Mouse (Mus musculus): ENCODE results near the gene Rpl31. TPM values are rescaled to one million over a fixed set of nuclear protein-coding genes. Genes with fewer than 3 reads are reported as not detected.

Rpl31 gene
- polyA plus RNA-seq, 1 experiment from 2014 or later = 365 TPM

- 93% methylated on average over 9 of the region's 9 CpGs for WGBS (ENCODE audit: missing documents)
- H3K79me2 ChIP-seq (ENCODE audit: inconsistent target) = no peaks in the 10 kb centered on the region
- H3K27ac ChIP-seq = no peak overlapping the region
- H3K4me3 ChIP-seq (ENCODE audit: inconsistent target) = no peak overlapping the region
- H3K36me3 ChIP-seq (ENCODE audit: inconsistent target) = peaks cover 71% of the 10 kb centered on the region
These were observed 9.1 kb downstream of the Rpl31 start for GRCm38 (mm10) chr1:39376726-39377240.

GRCm38 (mm10) chr1:39378540-39378939, 10.9 kb downstream of the Rpl31 start:
- 89% methylated on average over 1 of the region's 1 CpGs for WGBS (ENCODE audit: missing documents)
- H3K4me3 ChIP-seq (ENCODE audit: inconsistent target) = no peak overlapping the region
- no peaks in the 10 kb centered on the region for H3K79me2 ChIP-seq (ENCODE audit: inconsistent target)
- no peak overlapping the region for H3K27ac ChIP-seq
- peaks cover 62% of the 10 kb centered on the region for H3K36me3 ChIP-seq (ENCODE audit: inconsistent target)

- H3K79me2 ChIP-seq (ENCODE audit: inconsistent target) = no peaks in the 10 kb centered on the region
- no peak overlapping the region for H3K4me3 ChIP-seq (ENCODE audit: inconsistent target)
- WGBS (ENCODE audit: missing documents) = 71% methylated on average over 5 of the region's 5 CpGs
- peaks cover 62% of the 10 kb centered on the region for H3K36me3 ChIP-seq (ENCODE audit: inconsistent target)
- no peak overlapping the region for H3K27ac ChIP-seq
These were observed 11.4 kb downstream of the Rpl31 start for GRCm38 (mm10) chr1:39379021-39379420.

GRCm38 (mm10) chr1:39381017-39381416, 13.4 kb downstream of the Rpl31 start:
- H3K79me2 ChIP-seq (ENCODE audit: inconsistent target) = no peaks in the 10 kb centered on the region
- H3K4me3 ChIP-seq (ENCODE audit: inconsistent target) = no peak overlapping the region
- H3K27ac ChIP-seq = no peak overlapping the region
- WGBS (ENCODE audit: missing documents) = 58% methylated on average over 9 of the region's 9 CpGs
- peaks cover 71% of the 10 kb centered on the region for H3K36me3 ChIP-seq (ENCODE audit: inconsistent target)

GRCm38 (mm10) chr1:39384914-39385313, 17.3 kb downstream of the Rpl31 start:
- peaks cover 78% of the 10 kb centered on the region for H3K36me3 ChIP-seq (ENCODE audit: inconsistent target)

GRCm38 (mm10) chr1:39386456-39386855, 18.8 kb downstream of the Rpl31 start:
- WGBS (ENCODE audit: missing documents) = 90% methylated on average over 3 of the region's 3 CpGs
- peaks cover 78% of the 10 kb centered on the region for H3K36me3 ChIP-seq (ENCODE audit: inconsistent target)
- no peaks in the 10 kb centered on the region for H3K79me2 ChIP-seq (ENCODE audit: inconsistent target)
- no peak overlapping the region for H3K4me3 ChIP-seq (ENCODE audit: inconsistent target)
- H3K27ac ChIP-seq = no peak overlapping the region

More at GRCm38 (mm10) chr1:39384914-39385313, 17.3 kb downstream of the Rpl31 start:
- 37% methylated on average over 9 of the region's 9 CpGs for WGBS (ENCODE audit: missing documents)
- H3K27ac ChIP-seq = no peak overlapping the region
- no peak overlapping the region for H3K4me3 ChIP-seq (ENCODE audit: inconsistent target)
- H3K79me2 ChIP-seq (ENCODE audit: inconsistent target) = no peaks in the 10 kb centered on the region

GRCm38 (mm10) chr1:39387497-39387896, 19.9 kb downstream of the Rpl31 start:
- peaks cover 71% of the 10 kb centered on the region for H3K36me3 ChIP-seq (ENCODE audit: inconsistent target)
- no peaks in the 10 kb centered on the region for H3K79me2 ChIP-seq (ENCODE audit: inconsistent target)
- WGBS (ENCODE audit: missing documents) = 100% methylated on average over 4 of the region's 4 CpGs
- H3K27ac ChIP-seq = no peak overlapping the region
- no peak overlapping the region for H3K4me3 ChIP-seq (ENCODE audit: inconsistent target)

- H3K79me2 ChIP-seq (ENCODE audit: inconsistent target) = no peaks in the 10 kb centered on the region
- 93% methylated on average over 2 of the region's 2 CpGs for WGBS (ENCODE audit: missing documents)
- no peak overlapping the region for H3K27ac ChIP-seq
- H3K4me3 ChIP-seq (ENCODE audit: inconsistent target) = no peak overlapping the region
- H3K36me3 ChIP-seq (ENCODE audit: inconsistent target) = peaks cover 69% of the 10 kb centered on the region
These were observed 20.5 kb downstream of the Rpl31 start for GRCm38 (mm10) chr1:39388163-39388562.

- Histone ChIP-seq H3K4me3 (ENCODE audit: inconsistent target) (no peak overlapping the region), H3K27ac (no peak overlapping the region), H3K79me2 (ENCODE audit: inconsistent target) (no peaks in the 10 kb centered on the region), H3K36me3 (ENCODE audit: inconsistent target) (peaks cover 74% of the 10 kb centered on the region)
- 96% methylated on average over 11 of the region's 11 CpGs for WGBS (ENCODE audit: missing documents)
These were observed 21.7 kb downstream of the Rpl31 start for GRCm38 (mm10) chr1:39389338-39389737.

GRCm38 (mm10) chr1:39391652-39392051, 24.0 kb downstream of the Rpl31 start:
- H3K36me3 ChIP-seq (ENCODE audit: inconsistent target) = peaks cover 57% of the 10 kb centered on the region
- H3K4me3 ChIP-seq (ENCODE audit: inconsistent target) = no peak overlapping the region
- 98% methylated on average over 5 of the region's 6 CpGs for WGBS (ENCODE audit: missing documents)
- H3K79me2 ChIP-seq (ENCODE audit: inconsistent target) = no peaks in the 10 kb centered on the region
- no peak overlapping the region for H3K27ac ChIP-seq

GRCm38 (mm10) chr1:39392189-39392588, 24.5 kb downstream of the Rpl31 start:
- peaks cover 55% of the 10 kb centered on the region for H3K36me3 ChIP-seq (ENCODE audit: inconsistent target)

GRCm38 (mm10) chr1:39393217-39393867, 25.7 kb downstream of the Rpl31 start:
- Histone ChIP-seq H3K36me3 (ENCODE audit: inconsistent target) (peaks cover 60% of the 10 kb centered on the region), H3K79me2 (ENCODE audit: inconsistent target) (no peaks in the 10 kb centered on the region), H3K4me3 (ENCODE audit: inconsistent target) (no peak overlapping the region), H3K27ac (no peak overlapping the region)
- 71% methylated on average over 8 of the region's 8 CpGs for WGBS (ENCODE audit: missing documents)

More at GRCm38 (mm10) chr1:39392189-39392588, 24.5 kb downstream of the Rpl31 start:
- 84% methylated on average over 3 of the region's 3 CpGs for WGBS (ENCODE audit: missing documents)
- Histone ChIP-seq H3K79me2 (ENCODE audit: inconsistent target) (no peaks in the 10 kb centered on the region), H3K27ac (no peak overlapping the region), H3K4me3 (ENCODE audit: inconsistent target) (no peak overlapping the region)

GRCm38 (mm10) chr1:39394096-39394495, 26.5 kb downstream of the Rpl31 start:
- H3K4me3 ChIP-seq (ENCODE audit: inconsistent target) = no peak overlapping the region
- peaks cover 54% of the 10 kb centered on the region for H3K36me3 ChIP-seq (ENCODE audit: inconsistent target)
- H3K27ac ChIP-seq = no peak overlapping the region
- 90% methylated on average over 10 of the region's 10 CpGs for WGBS (ENCODE audit: missing documents)
- H3K79me2 ChIP-seq (ENCODE audit: inconsistent target) = no peaks in the 10 kb centered on the region

- no peak overlapping the region for H3K27ac ChIP-seq
- H3K4me3 ChIP-seq (ENCODE audit: inconsistent target) = no peak overlapping the region
- no peaks in the 10 kb centered on the region for H3K79me2 ChIP-seq (ENCODE audit: inconsistent target)
- WGBS (ENCODE audit: missing documents) = 96% methylated on average over 3 of the region's 3 CpGs
- peaks cover 49% of the 10 kb centered on the region for H3K36me3 ChIP-seq (ENCODE audit: inconsistent target)
These were observed 27.0 kb downstream of the Rpl31 start for GRCm38 (mm10) chr1:39394650-39395049.

- no peak overlapping the region for H3K27ac ChIP-seq
- peaks cover 46% of the 10 kb centered on the region for H3K36me3 ChIP-seq (ENCODE audit: inconsistent target)
- H3K4me3 ChIP-seq (ENCODE audit: inconsistent target) = no peak overlapping the region
- no peaks in the 10 kb centered on the region for H3K79me2 ChIP-seq (ENCODE audit: inconsistent target)
- WGBS (ENCODE audit: missing documents) = 39% methylated on average over 4 of the region's 4 CpGs
These were observed 28.7 kb downstream of the Rpl31 start for GRCm38 (mm10) chr1:39396347-39396746.

Data from macrophage (primary cell).